Mouse (Mus musculus) hindbrain, embryonic 15.5 days (tissue): ENCODE measurements around the gene Higd1c. TPM values are rescaled to one million over a fixed set of nuclear protein-coding genes. Genes with fewer than 3 reads are reported as not detected.

ENCODE experiments used
- ATAC-seq: fragments of 200-750 bp; cut with Nextera tagmentation; 2 replicates; pipeline ENCODE4 v1.8.0; 2017; ENCODE audit warnings: low read depth, moderate number of reproducible peaks, moderate TSS enrichment; ENCODE audit not compliant: low FRiP score
- H3K27ac ChIP-seq: fragments of 300-500 bp; sonication (generic); replicated peaks from 2 replicates; pipeline ENCODE4 v1.5.1; 2015; ENCODE audit warnings: mild to moderate bottlenecking, inconsistent platforms
- H3K27me3 ChIP-seq: fragments of 300-500 bp; sonication (generic); 2 replicates; pipeline ENCODE4 v1.6.1; 2015; ENCODE audit warnings: control low read depth, inconsistent platforms
- H3K36me3 ChIP-seq: fragments of 300-500 bp; sonication (generic); 2 replicates; pipeline ENCODE4 v1.6.1; 2015; ENCODE audit warnings: control low read depth, inconsistent platforms
- H3K4me1 ChIP-seq: fragments of 300-500 bp; sonication (generic); replicated peaks from 2 replicates; pipeline ENCODE4 v1.6.1; 2015; ENCODE audit warnings: control low read depth, inconsistent platforms
- H3K4me2 ChIP-seq: fragments of 300-500 bp; sonication (generic); 2 replicates; pipeline ENCODE4 v1.6.1; 2015; ENCODE audit warnings: moderate library complexity, mild to moderate bottlenecking, inconsistent platforms
- H3K4me3 ChIP-seq: fragments of 300-500 bp; sonication (generic); 2 replicates; pipeline ENCODE4 v1.5.1; 2015; ENCODE audit warnings: mild to moderate bottlenecking, inconsistent platforms
- H3K9ac ChIP-seq: fragments of 300-500 bp; sonication (generic); 2 replicates; pipeline ENCODE4 v1.6.1; 2015; ENCODE audit warnings: inconsistent platforms
- H3K9me3 ChIP-seq: fragments of 300-500 bp; sonication (generic); 2 replicates; pipeline ENCODE4 v1.6.1; 2016; ENCODE audit warnings: control low read depth, inconsistent platforms
- WGBS: fragments of 180-500 bp; shearing (Covaris S2); methylation state at CpG from one replicate; pipeline ENCODE4 v1.1.7; 2015; 5-methylcytosine and 5-hydroxymethylcytosine counted together
- polyA plus RNA-seq: library from polyadenylated mRNA; unstranded; fragments of >200 nt; fragmentation: Nextera tagmentation; extraction: Ambion mirVana; gene quantifications from 2 replicates; pipeline ENCODE4 v1.2.1, GENCODE M21; 2015

Gene Higd1c
- polyA plus RNA-seq, 1 experiment from 2014 or later: 0.38 TPM

DNA sequence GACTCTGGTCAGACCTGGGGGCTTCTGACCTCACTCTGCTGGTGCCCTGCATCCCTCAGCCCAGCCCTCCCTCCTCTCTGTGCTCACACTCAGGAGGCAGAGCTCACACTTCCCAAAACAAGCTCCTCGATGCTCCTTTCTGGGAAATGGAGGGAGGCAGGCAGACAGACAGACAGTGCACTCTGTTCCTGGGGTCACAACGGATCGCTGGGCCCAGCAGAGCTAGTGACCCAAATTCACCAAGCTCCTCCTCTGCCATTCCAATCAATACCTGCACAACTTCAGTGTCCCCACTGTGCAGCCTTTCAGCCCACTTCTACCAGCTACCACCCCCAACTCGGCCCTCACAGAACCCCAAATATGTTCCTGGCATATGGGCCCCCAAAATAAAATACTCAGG lies 37.5 kb downstream of the Higd1c start:
- Histone ChIP-seq H3K9me3 (no peaks in the 10 kb centered on the region), H3K36me3 (peaks cover 74% of the 10 kb centered on the region), H3K4me3 (no peak overlapping the region), H3K27ac (no peak overlapping the region), H3K4me2 (no peak overlapping the region), H3K9ac (no peak overlapping the region), H3K4me1 (no peaks in the 10 kb centered on the region), H3K27me3 (no peaks in the 10 kb centered on the region)
- WGBS: 86% methylated on average over 4 of the region's 4 CpGs
- ATAC-seq: no peak

DNA sequence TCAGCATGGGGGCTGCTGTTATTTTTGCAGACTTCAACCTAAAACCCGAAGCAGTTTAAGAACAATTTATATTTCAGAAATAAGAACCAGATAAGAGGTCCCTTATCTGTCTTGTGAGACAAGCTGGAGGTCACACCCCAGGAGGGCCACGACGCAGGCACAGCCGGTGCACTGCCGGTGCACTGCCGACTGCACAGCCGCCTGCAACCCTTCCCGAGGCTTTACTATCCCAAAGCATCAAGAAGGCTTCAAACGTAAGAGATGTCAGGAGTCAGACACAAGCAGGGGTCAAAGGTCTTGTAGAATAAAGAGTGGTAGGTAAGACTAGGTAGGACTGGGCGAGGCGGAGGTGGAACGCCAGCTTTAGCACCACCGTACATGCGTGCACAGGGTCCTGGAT lies 38.0 kb downstream of the Higd1c start:
- H3K4me2 ChIP-seq: no peak overlapping the region
- H3K9me3 ChIP-seq: no peaks in the 10 kb centered on the region
- no peaks in the 10 kb centered on the region for H3K4me1 ChIP-seq
- WGBS: 94% methylated on average over 14 of the region's 14 CpGs
- H3K27me3 ChIP-seq: no peaks in the 10 kb centered on the region
- peaks cover 73% of the 10 kb centered on the region for H3K36me3 ChIP-seq
- no peak overlapping the region for H3K4me3 ChIP-seq
- no peak overlapping the region for H3K9ac ChIP-seq
- no peak overlapping the region for H3K27ac ChIP-seq
- ATAC-seq: no peak

DNA sequence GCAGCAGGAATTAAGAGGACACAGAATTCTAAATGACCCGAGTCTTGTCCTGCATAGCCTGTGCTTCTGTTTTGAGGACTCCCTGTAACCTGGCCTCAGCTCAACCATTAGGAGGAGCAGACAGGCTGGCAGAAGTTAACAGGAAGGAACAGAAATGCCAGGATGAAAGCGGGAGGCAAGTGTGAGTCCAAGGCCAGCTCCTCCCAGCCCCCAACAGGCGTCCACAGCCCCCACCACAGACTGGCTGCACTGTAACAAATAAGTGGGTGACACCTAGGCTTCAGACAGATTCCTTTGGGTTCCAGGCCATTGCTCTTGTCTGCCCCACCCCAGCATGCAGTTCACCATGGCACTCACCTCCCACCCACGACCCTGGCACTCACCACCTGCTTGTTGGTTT lies 38.5 kb downstream of the Higd1c start:
- H3K4me1 ChIP-seq: no peaks in the 10 kb centered on the region
- H3K4me3 ChIP-seq: no peak overlapping the region
- no peaks in the 10 kb centered on the region for H3K27me3 ChIP-seq
- no peak overlapping the region for H3K9ac ChIP-seq
- H3K4me2 ChIP-seq: no peak overlapping the region
- no peak overlapping the region for H3K27ac ChIP-seq
- ATAC-seq: no peak
- peaks cover 73% of the 10 kb centered on the region for H3K36me3 ChIP-seq
- no peaks in the 10 kb centered on the region for H3K9me3 ChIP-seq
- 89% methylated on average over 4 of the region's 4 CpGs for WGBS

DNA sequence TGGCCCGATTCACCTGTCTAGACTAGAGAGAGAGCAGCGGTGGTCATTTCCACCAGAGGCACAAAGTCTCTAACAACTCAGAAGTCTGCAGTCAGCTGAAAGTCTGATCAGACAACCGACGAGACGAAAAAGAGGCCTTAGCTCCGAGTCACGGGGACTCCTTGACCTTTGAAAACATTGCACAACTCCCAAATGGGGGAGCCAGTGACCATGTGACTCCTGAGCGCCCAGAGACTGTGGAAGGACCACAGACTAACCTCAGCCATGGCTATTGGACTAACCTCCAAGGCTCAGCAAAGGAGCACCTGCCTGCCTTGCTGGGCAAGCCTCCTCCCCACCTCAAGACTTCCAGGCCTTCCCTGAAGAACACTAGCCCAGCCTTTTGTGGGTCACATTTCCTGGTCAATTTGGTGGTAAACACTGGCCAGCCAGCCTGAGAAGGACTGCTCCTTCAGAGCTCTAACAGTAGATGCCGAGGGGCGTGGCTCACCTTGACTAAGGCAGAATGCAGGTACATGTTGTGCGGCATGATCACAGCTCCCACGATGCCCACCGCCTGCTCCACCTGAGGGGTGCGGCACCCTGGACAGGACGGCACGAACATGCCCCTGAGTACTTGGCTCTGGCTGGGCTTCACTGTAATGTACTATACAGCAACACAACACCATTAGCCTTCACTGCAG lies 39.1 kb downstream of the Higd1c start:
- Histone ChIP-seq H3K36me3 (peaks cover 72% of the 10 kb centered on the region), H3K9ac (no peak overlapping the region), H3K4me2 (no peak overlapping the region), H3K4me1 (no peaks in the 10 kb centered on the region), H3K27ac (no peak overlapping the region), H3K27me3 (no peaks in the 10 kb centered on the region), H3K4me3 (no peak overlapping the region), H3K9me3 (no peaks in the 10 kb centered on the region)
- ATAC-seq: no peak
- 93% methylated on average over 16 of the region's 16 CpGs for WGBS

DNA sequence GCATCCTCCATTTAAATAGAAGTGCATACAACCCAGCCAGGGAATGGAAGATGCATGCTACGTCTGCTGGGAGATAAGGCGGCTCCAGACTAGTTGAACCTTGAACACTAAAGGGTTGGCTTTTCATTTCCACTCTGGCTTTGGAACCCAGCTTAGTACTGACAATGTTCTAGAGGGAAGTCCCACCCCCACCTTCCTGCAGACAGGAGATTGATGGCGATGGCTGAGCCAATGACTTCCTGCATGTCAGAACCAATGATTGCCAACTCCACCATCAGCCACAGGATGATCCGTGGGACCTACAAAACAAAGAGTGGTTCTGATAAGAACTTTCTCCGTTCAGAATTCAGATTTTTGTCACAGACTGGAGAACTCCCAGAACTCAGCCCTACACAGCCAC lies 41.7 kb downstream of the Higd1c start:
- H3K9me3 ChIP-seq: no peaks in the 10 kb centered on the region
- H3K4me3 ChIP-seq: no peak overlapping the region
- H3K9ac ChIP-seq: no peak overlapping the region
- WGBS: 92% methylated on average over 5 of the region's 5 CpGs
- no peak for ATAC-seq
- no peaks in the 10 kb centered on the region for H3K4me1 ChIP-seq
- H3K27me3 ChIP-seq: no peaks in the 10 kb centered on the region
- H3K36me3 ChIP-seq: peaks cover 65% of the 10 kb centered on the region
- no peak overlapping the region for H3K4me2 ChIP-seq
- no peak overlapping the region for H3K27ac ChIP-seq

DNA sequence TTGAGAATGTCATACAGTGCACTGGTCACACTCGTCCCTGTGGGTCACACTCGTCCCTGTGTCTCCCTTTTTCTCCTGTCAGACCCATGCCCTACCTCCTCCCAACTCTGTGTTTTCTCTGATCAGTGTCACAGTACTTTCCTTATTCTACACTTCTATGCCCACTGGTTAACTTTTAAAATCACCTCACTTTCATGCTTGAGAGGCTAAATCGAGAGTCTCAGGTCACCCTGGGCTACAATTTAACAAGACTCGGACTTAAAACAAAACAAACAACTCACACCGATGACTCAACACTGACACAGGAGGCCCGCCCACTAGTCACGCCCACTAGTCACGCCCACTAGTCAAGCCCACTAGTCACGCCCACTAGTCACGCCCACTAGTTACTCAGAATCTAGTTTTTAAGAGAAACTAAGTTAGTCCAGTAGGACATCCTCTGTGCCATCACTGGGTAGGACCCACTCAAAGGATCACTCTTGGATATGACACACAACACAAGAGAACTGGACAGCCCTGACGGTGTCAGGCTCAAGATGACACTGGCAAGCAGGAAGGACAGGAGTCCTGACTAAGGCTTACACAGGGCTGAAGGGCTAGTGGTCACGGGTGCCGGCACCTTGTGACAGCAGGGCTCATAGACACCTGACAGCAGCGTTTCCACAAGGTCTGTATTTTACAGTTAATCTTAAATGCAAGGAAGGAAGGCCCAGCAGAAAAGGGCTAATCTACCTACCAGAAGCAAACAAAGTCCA lies 46.8 kb downstream of the Higd1c start:
- Histone ChIP-seq H3K4me3 (no peak overlapping the region), H3K9me3 (no peaks in the 10 kb centered on the region), H3K4me1 (no peaks in the 10 kb centered on the region), H3K27ac (no peak overlapping the region), H3K9ac (no peak overlapping the region), H3K4me2 (no peak overlapping the region), H3K36me3 (peaks cover 33% of the 10 kb centered on the region), H3K27me3 (no peaks in the 10 kb centered on the region)
- ATAC-seq: no peak
- 67% methylated on average over 14 of the region's 14 CpGs for WGBS

DNA sequence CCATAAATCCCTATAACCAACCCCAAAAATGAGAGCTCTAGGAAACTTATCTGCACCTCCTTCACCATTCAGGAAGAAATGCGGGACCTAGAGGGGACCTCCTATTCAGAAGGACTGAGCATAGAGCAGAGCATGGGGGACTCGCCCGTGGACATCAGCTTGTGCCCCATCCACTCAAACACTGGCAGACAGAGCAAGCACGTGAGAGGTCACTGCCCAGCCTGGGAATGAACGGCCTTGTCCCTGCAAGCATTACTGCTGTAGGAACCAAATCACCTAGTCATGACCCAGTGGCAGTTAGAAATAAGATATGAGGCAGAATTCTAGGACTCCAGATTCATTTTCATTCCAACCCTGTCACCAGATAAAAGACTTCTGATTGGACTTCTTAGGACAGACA lies 47.4 kb downstream of the Higd1c start:
- Histone ChIP-seq H3K4me2 (no peak overlapping the region), H3K9ac (no peak overlapping the region), H3K27ac (no peak overlapping the region), H3K9me3 (no peaks in the 10 kb centered on the region), H3K4me3 (no peak overlapping the region), H3K4me1 (no peaks in the 10 kb centered on the region), H3K36me3 (peaks cover 33% of the 10 kb centered on the region), H3K27me3 (no peaks in the 10 kb centered on the region)
- ATAC-seq: no peak
- WGBS: 85% methylated on average over 5 of the region's 5 CpGs

DNA sequence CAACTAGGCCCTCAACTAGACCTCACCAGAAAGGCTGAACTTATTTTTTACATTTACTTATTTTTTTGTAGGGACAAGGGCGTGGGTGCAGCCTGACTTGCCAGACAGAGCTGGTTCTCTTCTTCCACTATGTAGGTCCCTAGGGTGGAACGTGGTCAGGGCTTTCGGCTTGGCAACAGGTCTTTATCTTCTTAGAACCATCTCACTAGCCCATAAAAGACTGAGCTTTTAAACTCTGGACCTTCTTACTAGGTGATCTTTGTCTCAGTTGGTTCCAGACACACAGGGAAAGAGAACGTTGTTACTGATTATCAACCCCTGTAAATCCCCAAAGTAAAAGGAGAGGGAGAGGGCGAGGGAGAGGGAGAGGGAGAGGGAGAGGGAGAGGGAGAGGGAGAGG lies 49.0 kb downstream of the Higd1c start:
- Histone ChIP-seq H3K9ac (no peak overlapping the region), H3K27me3 (no peaks in the 10 kb centered on the region), H3K4me1 (no peaks in the 10 kb centered on the region), H3K4me2 (no peak overlapping the region), H3K27ac (no peak overlapping the region), H3K4me3 (no peak overlapping the region), H3K9me3 (no peaks in the 10 kb centered on the region), H3K36me3 (peaks cover 19% of the 10 kb centered on the region)
- ATAC-seq: no peak
- 82% methylated on average over 4 of the region's 5 CpGs for WGBS

DNA sequence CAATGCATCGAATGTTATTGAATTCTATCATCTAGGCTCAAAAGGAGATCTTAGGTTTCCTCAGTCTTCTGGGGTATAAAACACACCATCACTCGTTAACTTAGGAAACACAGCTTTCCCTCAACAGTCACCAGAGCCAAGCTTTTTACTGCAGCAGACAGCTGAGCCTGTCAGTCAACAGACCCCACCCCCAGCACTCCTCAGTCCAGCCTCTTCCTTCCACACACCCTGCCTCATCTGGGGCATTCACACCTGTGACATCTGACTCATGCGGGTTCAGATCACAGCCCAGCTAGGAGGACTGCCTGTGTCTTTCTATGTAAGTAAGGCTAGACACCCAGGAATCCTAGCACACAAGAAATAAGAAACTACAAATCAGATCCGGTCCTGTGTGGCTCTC lies 49.7 kb downstream of the Higd1c start:
- Histone ChIP-seq H3K9me3 (no peaks in the 10 kb centered on the region), H3K4me3 (no peak overlapping the region), H3K27ac (no peak overlapping the region), H3K36me3 (peaks cover 14% of the 10 kb centered on the region), H3K27me3 (no peaks in the 10 kb centered on the region), H3K4me1 (no peaks in the 10 kb centered on the region; the same call in 1 of the 2 replicates), H3K9ac (no peak overlapping the region), H3K4me2 (no peak overlapping the region)
- no peak for ATAC-seq
- 79% methylated on average over 4 of the region's 4 CpGs for WGBS

DNA sequence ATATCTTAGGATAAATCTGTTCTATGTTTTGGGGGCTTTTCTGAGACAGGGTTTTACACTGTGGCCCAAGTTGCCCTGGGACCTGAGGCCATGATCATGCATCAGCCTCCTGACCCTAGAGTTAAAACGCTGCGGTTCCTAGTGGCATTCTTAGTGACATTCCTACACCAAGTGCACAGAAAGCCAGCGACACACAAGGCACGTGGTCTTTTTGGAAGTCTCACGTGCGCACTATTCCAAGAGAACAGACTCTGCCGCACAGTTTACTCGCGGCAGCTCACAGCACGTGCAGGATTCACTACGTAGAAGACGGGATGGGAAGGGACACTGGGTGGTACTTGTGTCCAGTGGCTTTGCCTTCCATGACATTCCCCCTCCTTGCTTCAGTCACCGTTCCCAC lies 50.6 kb downstream of the Higd1c start:
- H3K27me3 ChIP-seq: no peaks in the 10 kb centered on the region
- WGBS: 95% methylated on average over 13 of the region's 13 CpGs
- no peak overlapping the region for H3K4me2 ChIP-seq
- H3K36me3 ChIP-seq: peaks cover 6% of the 10 kb centered on the region; the same call in 1 of the 2 replicates
- ATAC-seq: no peak
- no peak overlapping the region for H3K4me3 ChIP-seq
- H3K27ac ChIP-seq: no peak overlapping the region
- peaks cover 7% of the 10 kb centered on the region for H3K4me1 ChIP-seq
- H3K9me3 ChIP-seq: no peaks in the 10 kb centered on the region
- no peak overlapping the region for H3K9ac ChIP-seq

DNA sequence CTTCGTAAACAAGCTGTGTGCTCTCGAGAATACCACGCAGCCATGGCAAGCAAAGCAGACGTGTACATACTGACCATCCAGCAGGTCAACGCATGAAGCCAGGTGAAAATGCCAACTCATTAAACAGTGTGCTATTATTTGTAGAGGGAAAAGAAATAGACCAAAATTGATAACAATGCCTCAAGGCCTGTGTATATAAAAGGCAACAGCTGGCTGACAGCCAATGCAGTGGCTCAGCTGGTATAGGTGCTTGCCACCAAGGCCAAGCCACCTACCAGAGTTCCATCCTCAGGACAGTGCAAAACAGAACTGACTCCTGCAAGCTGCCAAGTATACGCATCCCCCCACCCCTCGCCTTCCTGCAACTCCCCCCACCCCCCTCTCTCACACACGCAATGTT lies 51.3 kb downstream of the Higd1c start:
- WGBS: 86% methylated on average over 8 of the region's 8 CpGs
- peaks cover 4% of the 10 kb centered on the region; the same call in 1 of the 2 replicates for H3K36me3 ChIP-seq
- H3K27me3 ChIP-seq: no peaks in the 10 kb centered on the region
- H3K9me3 ChIP-seq: no peaks in the 10 kb centered on the region
- ATAC-seq: no peak
- no peak overlapping the region for H3K27ac ChIP-seq
- no peak overlapping the region for H3K4me3 ChIP-seq
- peaks cover 15% of the 10 kb centered on the region for H3K4me1 ChIP-seq
- H3K9ac ChIP-seq: no peak overlapping the region
- H3K4me2 ChIP-seq: no peak overlapping the region

DNA sequence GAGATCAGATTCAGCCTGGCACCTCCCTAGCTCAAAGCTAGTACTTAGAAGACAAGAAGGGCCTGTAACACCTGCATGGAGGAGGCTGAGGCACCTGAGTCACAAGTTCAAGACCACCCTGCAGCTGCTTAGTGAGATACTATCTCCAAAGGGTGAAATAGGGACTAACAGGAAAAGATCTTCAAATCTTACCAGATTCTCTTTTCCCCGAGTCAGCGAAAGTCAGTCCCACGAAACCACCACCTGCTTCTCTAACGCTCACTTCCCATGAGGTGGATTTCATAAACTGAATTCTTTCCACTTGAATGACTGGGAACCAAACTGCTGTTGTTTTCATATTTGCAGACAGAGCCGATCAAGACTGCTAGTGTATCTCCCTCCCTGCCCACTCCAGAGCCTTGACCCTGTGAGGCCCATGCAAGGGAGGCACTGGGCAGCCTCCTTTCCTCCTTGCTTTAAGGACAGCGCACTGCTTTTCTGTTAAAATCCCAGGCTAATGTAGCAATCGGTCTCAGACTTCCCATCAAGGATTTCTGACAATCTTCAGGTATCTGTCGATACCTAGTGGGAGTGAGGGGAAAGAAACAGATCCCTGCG lies 53.6 kb downstream of the Higd1c start:
- H3K36me3 ChIP-seq: no peaks in the 10 kb centered on the region
- H3K4me1 ChIP-seq: peaks cover 31% of the 10 kb centered on the region
- H3K27me3 ChIP-seq: no peaks in the 10 kb centered on the region
- 89% methylated on average over 9 of the region's 9 CpGs for WGBS
- ATAC-seq: no peak
- no peaks in the 10 kb centered on the region for H3K9me3 ChIP-seq
- H3K9ac ChIP-seq: no peak overlapping the region
- H3K27ac ChIP-seq: no peak overlapping the region
- no peak overlapping the region for H3K4me3 ChIP-seq
- no peak overlapping the region for H3K4me2 ChIP-seq
